Mouse (Mus musculus) G1E (cell line): Measurements from ENCODE around the gene Lgals3bp. TPM values are rescaled to one million over a fixed set of nuclear protein-coding genes. Genes with fewer than 3 reads are reported as not detected.
"Not testable (repeated sequence)": the region's sequence is repeated elsewhere in the genome, so short reads cannot be mapped to it uniquely, and the experiment has no call there.

ENCODE experiments used
- ATAC-seq: 2 replicates; pipeline ENCODE4 v1.8.0; 2016; ENCODE audit warnings: mild to moderate bottlenecking; ENCODE audit not compliant: insufficient number of reproducible peaks, poor library complexity, low FRiP score, severe bottlenecking; ENCODE audit errors: extremely low read depth
- DNase-seq: peaks from one replicate; pipeline ENCODE4 v3.0.0; 2012; ENCODE audit warnings: low spot score
- H3K27me3 ChIP-seq: 2 replicates; pipeline ENCODE4 v1.6.1; 2012; ENCODE audit warnings: mild to moderate bottlenecking, low read length, inconsistent platforms; ENCODE audit not compliant: insufficient read depth
- H3K36me3 ChIP-seq: replicated peaks from 2 replicates; pipeline ENCODE3; 2012; ENCODE audit warnings: mild to moderate bottlenecking, inconsistent platforms
- H3K4me1 ChIP-seq: 2 replicates; pipeline ENCODE4 v1.6.1; 2012; ENCODE audit warnings: low read depth, low read length, inconsistent platforms, mixed read lengths; ENCODE audit not compliant: insufficient read depth
- H3K4me3 ChIP-seq: 2 replicates; pipeline ENCODE4 v1.5.1; 2012; ENCODE audit warnings: low read depth, mild to moderate bottlenecking, inconsistent platforms, low read length, moderate library complexity, mixed read lengths
- H3K9me3 ChIP-seq: replicated peaks from 2 replicates; pipeline ENCODE4 v1.6.1; 2012; ENCODE audit warnings: inconsistent platforms
- CTCF ChIP-seq: IDR thresholded peaks from 2 replicates; pipeline ENCODE4 v1.5.1; 2012; ENCODE audit warnings: low read depth, low read length, inconsistent platforms, mixed read lengths
- GATA1 ChIP-seq: IDR thresholded peaks from 2 replicates; pipeline ENCODE4 v1.6.1; 2012; ENCODE audit warnings: borderline replicate concordance, low read length, inconsistent platforms, mixed read lengths
- GATA2 ChIP-seq: IDR thresholded peaks from 2 replicates; pipeline ENCODE4 v1.6.1; 2012; ENCODE audit warnings: low read depth, low read length, inconsistent platforms, borderline replicate concordance
- POLR2AphosphoS5 ChIP-seq: IDR thresholded peaks from 2 replicates; pipeline ENCODE4 v1.6.1; 2012; ENCODE audit warnings: low read depth, low read length, inconsistent platforms; ENCODE audit not compliant: insufficient replicate concordance
- TAL1 ChIP-seq: conservative IDR thresholded peaks from 2 replicates; pipeline ENCODE4 v1.6.1; 2012; ENCODE audit warnings: low read depth, low read length, inconsistent platforms, mixed read lengths
- polyA plus RNA-seq: library from polyadenylated mRNA; stranded (reverse); fragments of >175 nt; gene quantifications from 2 replicates; pipeline ENCODE4 v1.2.3, GENCODE M21; 2012
- total RNA-seq, 2 experiments: library from RNA; stranded (forward) in 1 of 2; stranded (reverse) in 1 of 2; fragments of 200-1000 nt in 1 of 2; fragments of >200 nt in 1 of 2; fragmentation: Nextera tagmentation in 1 of 2; gene quantifications; 2 replicates each; pipeline ENCODE4 v1.2.3; 2014 to 2017

Lgals3bp gene
- total and polyA plus RNA-seq, 3 experiments: 8.1 to 25.7 (median 9.5) TPM

GRCm38 (mm10) chr11:118394538-118394937, 7.4 kb downstream of the Lgals3bp start:
- no peak for DNase-seq
- Histone ChIP-seq H3K4me3 (no peak overlapping the region), H3K36me3 (peaks cover 68% of the 10 kb centered on the region), H3K4me1 (peaks cover under 1% of the 10 kb centered on the region; the same call in 1 of the 2 replicates), H3K27me3 (0 out of 2 replicates have a peak, but pooled peaks cover 2% of the 10 kb centered on the region), H3K9me3 (no peaks in the 10 kb centered on the region)
- no peak for ATAC-seq
- TF ChIP-seq GATA2 (no peak), TAL1 (no peak), GATA1 (no peak), POLR2AphosphoS5 (no peak), CTCF (no peak)

GRCm38 (mm10) chr11:118393991-118394390, 7.9 kb downstream of the Lgals3bp start:
- H3K36me3 ChIP-seq: peaks cover 62% of the 10 kb centered on the region

GRCm38 (mm10) chr11:118387816-118388215, 14.1 kb downstream of the Lgals3bp start:
- DNase-seq, ATAC-seq, H3K4me3 ChIP-seq, H3K9me3 ChIP-seq, H3K27me3 ChIP-seq, H3K4me1 ChIP-seq, H3K36me3 ChIP-seq: not testable (repeated sequence)

More at GRCm38 (mm10) chr11:118393991-118394390, 7.9 kb downstream of the Lgals3bp start:
- 0 out of 2 replicates have a peak, but pooled peaks cover under 1% of the 10 kb centered on the region for H3K27me3 ChIP-seq
- no peaks in the 10 kb centered on the region for H3K9me3 ChIP-seq
- no peaks in the 10 kb centered on the region for H3K4me1 ChIP-seq
- H3K4me3 ChIP-seq: no peak overlapping the region
- ATAC-seq (no peak), DNase-seq (no peak)
- TF ChIP-seq GATA1 (no peak), GATA2 (no peak)

- Histone ChIP-seq H3K4me3 (no peak overlapping the region), H3K9me3 (no peaks in the 10 kb centered on the region), H3K4me1 (no peaks in the 10 kb centered on the region), H3K27me3 (peaks cover 2% of the 10 kb centered on the region; the same call in 1 of the 2 replicates), H3K36me3 (no peaks in the 10 kb centered on the region)
- no peak for ATAC-seq
- TF ChIP-seq POLR2AphosphoS5 (no peak), CTCF (0 out of 2 replicates have a peak, but pooled peaks have one; percentile 23), GATA1 (no peak), TAL1 (no peak), GATA2 (no peak)
- DNase-seq: peak; percentile 47
These were observed 22.5 kb downstream of the Lgals3bp start for GRCm38 (mm10) chr11:118379251-118380009.

GRCm38 (mm10) chr11:118378656-118379055, 23.2 kb downstream of the Lgals3bp start:
- H3K9me3 ChIP-seq: no peaks in the 10 kb centered on the region
- peaks cover 2% of the 10 kb centered on the region; the same call in 1 of the 2 replicates for H3K27me3 ChIP-seq
- H3K4me1 ChIP-seq: no peaks in the 10 kb centered on the region
- H3K4me3 ChIP-seq: no peak overlapping the region
- no peak for DNase-seq
- H3K36me3 ChIP-seq: no peaks in the 10 kb centered on the region
- ATAC-seq: no peak
- TF ChIP-seq GATA1 (no peak), GATA2 (no peak), POLR2AphosphoS5 (no peak), CTCF (no peak), TAL1 (no peak)

- DNase-seq, H3K4me1 ChIP-seq, H3K4me3 ChIP-seq, H3K36me3 ChIP-seq, H3K9me3 ChIP-seq, ATAC-seq, H3K27me3 ChIP-seq: not testable (repeated sequence)
These were observed 25.6 kb downstream of the Lgals3bp start for GRCm38 (mm10) chr11:118376323-118376722.

- Histone ChIP-seq H3K4me1 (no peaks in the 10 kb centered on the region), H3K9me3 (no peaks in the 10 kb centered on the region), H3K27me3 (peaks cover 6% of the 10 kb centered on the region; the same call in 1 of the 2 replicates), H3K36me3 (no peaks in the 10 kb centered on the region), H3K4me3 (no peak overlapping the region)
- TF ChIP-seq TAL1: no peak
- TF ChIP-seq CTCF: no peak
- no peak for TF ChIP-seq POLR2AphosphoS5
- TF ChIP-seq GATA1: no peak
- TF ChIP-seq GATA2: no peak
- DNase-seq: no peak
- no peak for ATAC-seq
These were observed 26.0 kb downstream of the Lgals3bp start for GRCm38 (mm10) chr11:118375881-118376280.
